Comparison of ENCODE assay signal across 27 mouse cellular contexts in the genomic region with DNA sequence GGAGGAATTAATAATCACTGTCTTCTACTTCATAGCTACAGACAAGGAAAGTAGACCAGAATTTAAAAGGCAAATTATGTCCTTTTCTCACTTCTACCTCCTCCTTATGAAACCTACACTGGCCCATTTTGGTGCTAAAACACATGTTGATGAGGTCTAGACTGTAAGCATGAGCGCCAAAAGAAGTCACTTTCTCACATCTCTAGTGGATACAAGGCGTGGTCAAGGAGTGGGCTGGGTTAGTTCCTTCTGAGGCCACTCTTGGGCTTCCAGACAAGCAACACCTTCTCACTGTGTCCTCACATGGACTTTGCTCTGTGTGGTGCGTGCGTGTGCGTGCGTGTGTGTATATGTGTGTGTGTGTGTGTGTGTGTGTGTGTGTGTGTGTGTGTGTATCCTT. TPM values are rescaled to one million over a fixed set of nuclear protein-coding genes. Genes with fewer than 3 reads are reported as not detected.
"Had no signal": no experiment of that assay in that cellular context is flagged by ENCODE, and none has a peak within 500 bp of the region (broad histone marks: within the 10 kb centered on the region; RNA-seq: fewer than 3 reads in every experiment).

No protein-coding gene starts in this region.

- H3K4me1 ChIP-seq: liver, embryonic 12.5 days; liver, embryonic 15.5 days; lung, embryonic 15.5 days; megakaryocyte, embryonic 14.5 days had no signal

- H3K27me3 ChIP-seq: kidney, embryonic 15.5 days; limb, embryonic 13.5 days; liver, embryonic 12.5 days; liver, embryonic 15.5 days; lung, embryonic 15.5 days; midbrain, embryonic 13.5 days; neural tube, embryonic 13.5 days had no signal

- H3K4me2 ChIP-seq: kidney, embryonic 15.5 days; limb, embryonic 13.5 days; liver, embryonic 12.5 days; liver, embryonic 15.5 days; lung, embryonic 15.5 days; midbrain, embryonic 13.5 days; neural tube, embryonic 13.5 days had no signal

- H3K9me3 ChIP-seq: kidney, embryonic 15.5 days; limb, embryonic 10.5 days; limb, embryonic 13.5 days; liver, embryonic 12.5 days; liver, embryonic 15.5 days; lung, embryonic 15.5 days; midbrain, embryonic 10.5 days; midbrain, embryonic 13.5 days; neural tube, embryonic 13.5 days had no signal

- H3K27ac ChIP-seq: kidney, embryonic 15.5 days; limb, embryonic 10.5 days; limb, embryonic 13.5 days; liver, embryonic 12.5 days; liver, embryonic 15.5 days; lung, embryonic 15.5 days; midbrain, embryonic 10.5 days; midbrain, embryonic 13.5 days; neural tube, embryonic 13.5 days had no signal

- H3K36me3 ChIP-seq: kidney, embryonic 15.5 days; limb, embryonic 10.5 days; limb, embryonic 13.5 days; liver, embryonic 12.5 days; liver, embryonic 15.5 days; lung, embryonic 15.5 days; midbrain, embryonic 10.5 days; neural tube, embryonic 13.5 days had no signal

- H3K4me3 ChIP-seq: kidney, embryonic 15.5 days; limb, embryonic 10.5 days; limb, embryonic 13.5 days; liver, embryonic 12.5 days; liver, embryonic 15.5 days; lung, embryonic 15.5 days; megakaryocyte, embryonic 14.5 days; midbrain, embryonic 10.5 days; midbrain, embryonic 13.5 days; myocyte; neural tube, embryonic 13.5 days had no signal

- DNase-seq: kidney, adult 8-10 months; kidney, postnatal 10 days; kidney, postnatal 36 days; layer of hippocampus, adult 9-11 months; liver; lung, adult 18-20 months; lung, postnatal 10 days; lung, postnatal 36 days; retina, postnatal 1 day; right cerebral cortex, postnatal 14 days; right cerebral cortex, postnatal 4 days; thymus, adult 18-20 months; thymus, postnatal 36 days had no signal

- H3K9ac ChIP-seq: kidney, embryonic 15.5 days; limb, embryonic 13.5 days; liver, embryonic 12.5 days; liver, embryonic 15.5 days; lung, embryonic 15.5 days; midbrain, embryonic 13.5 days; neural tube, embryonic 13.5 days had no signal

- ATAC-seq: liver, embryonic 12.5 days; midbrain, embryonic 13.5 days; midbrain, embryonic 16.5 days had no signal

RNA-seq across cellular contexts. Expression of a gene that starts 56.4 kb away (rescaled TPM):
- total RNA-seq: monocyte, adult 5-6 weeks; neutrophil, adult 5-6 weeks had no signal
- polyA plus RNA-seq: liver, embryonic 15.5 days; myocyte had no signal
